In the genomic region with DNA sequence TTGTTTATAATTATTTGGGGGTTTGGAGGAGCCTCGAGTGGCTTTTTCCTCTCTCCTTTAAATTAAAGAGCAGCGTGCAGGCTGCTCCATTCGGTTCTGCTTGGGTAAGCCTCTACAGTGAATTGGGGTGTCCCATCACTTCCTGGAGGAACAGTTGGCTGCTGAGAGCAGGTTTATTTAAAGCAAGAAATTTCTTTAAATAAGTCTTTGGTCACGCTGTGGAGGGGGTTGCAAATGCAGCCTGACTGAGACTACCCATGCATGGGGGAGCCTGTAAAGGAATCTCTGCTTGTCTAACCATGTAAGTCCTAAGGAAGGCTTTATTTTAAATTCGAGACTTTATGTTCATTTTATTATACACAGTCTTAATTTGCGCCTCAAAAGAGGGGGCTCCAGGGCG, we compare ENCODE assay signal across 8 mouse cellular contexts.
A peak's percentile ranks its signal among the peaks of the same experiment; 100 is the strongest.
DNase-seq lines count a peak whose midpoint lies in the region; ATAC-seq lines count a peak whose summit lies in the region.

No protein-coding gene starts in this region.

- DNase-seq in frontal cortex, adult 2 months (ENCODE audit: extremely low spot score in 1 of 2, low spot score in 1 of 2): peak; percentile 58 to 65
- no peak for DNase-seq in frontal cortex, postnatal 10 days (ENCODE audit: low spot score in 2 of 2)
- peak; percentile 82 for DNase-seq in brain, adult 2 months (ENCODE audit: low read depth, low spot score)
- DNase-seq in heart, postnatal 10 days: peak; percentile 17 to 20
- DNase-seq in mesoderm, embryonic 11.5 days (ENCODE audit: low read depth, low spot score): peak; percentile 47
- no peak for DNase-seq in spleen, adult 12 weeks (ENCODE audit: low spot score)
- no peak for DNase-seq in retina, postnatal 1 day

- ATAC-seq in megakaryocyte-erythroid progenitor cell, adult 5-6 weeks (replicated peaks; ENCODE audit: low FRiP score, low TSS enrichment, poor library complexity, severe bottlenecking): no peak

- intact Hi-C loops in heart, postnatal 10 days (cut with DNase I): loop anchor here (2.0 to 5.0 kb wide), 5 partner anchors 72 to 262 kb away; no protein-coding TSS in a partner anchor

Comparison
In these comparisons a context has a peak if more than half of its experiments do, and no peak if none do; other contexts are left out.
1. DNase-seq: peak in frontal cortex, adult 2 months (2 of 2), brain, adult 2 months (single experiment), heart, postnatal 10 days (2 of 2) and mesoderm, embryonic 11.5 days (single experiment); none in frontal cortex, postnatal 10 days (0 of 2), spleen, adult 12 weeks (single experiment) and retina, postnatal 1 day (single experiment).